Mouse (Mus musculus) urinary bladder, postnatal 4 days (tissue): ENCODE measurements around the gene 9030612E09Rik.

Experiments
- DNase-seq, 2 experiments: peaks; one replicate each; pipeline ENCODE4 v3.0.0; 2021 to 2022; ENCODE audit warnings: low spot score in 2 of 2

9030612E09Rik gene

GRCm38 (mm10) chr10:43174326-43175155 is at the start of gene 9030612E09Rik, which contains the start of gene Sobp:
Gene 9030612E09Rik, plus strand, starts transcription at chr10:43174704.
Gene Sobp, minus strand, starts transcription at chr10:43174530.
- DNase-seq = peak in 1 of 2 experiments; percentile 62

GRCm38 (mm10) chr10:43128750-43129149 is 45.8 kb upstream of the 9030612E09Rik start:
- no peak for DNase-seq

- DNase-seq = no peak
These were observed 40.5 kb upstream of the 9030612E09Rik start for GRCm38 (mm10) chr10:43134027-43134426.

- no peak for DNase-seq
These were observed 31.3 kb upstream of the 9030612E09Rik start for GRCm38 (mm10) chr10:43143173-43143572.

GRCm38 (mm10) chr10:43148456-43148855 is 26.0 kb upstream of the 9030612E09Rik start:
- no peak for DNase-seq

- no peak for DNase-seq
These were observed 21.9 kb upstream of the 9030612E09Rik start for GRCm38 (mm10) chr10:43152643-43153042.

- peak; percentile 68 to 71 for DNase-seq
These were observed 19.4 kb upstream of the 9030612E09Rik start for GRCm38 (mm10) chr10:43155046-43155560.

- no peak for DNase-seq
These were observed 15.6 kb upstream of the 9030612E09Rik start for GRCm38 (mm10) chr10:43158917-43159316.

GRCm38 (mm10) chr10:43159333-43159732 is 15.2 kb upstream of the 9030612E09Rik start:
- DNase-seq = no peak

GRCm38 (mm10) chr10:43162318-43162717 is 12.2 kb upstream of the 9030612E09Rik start:
- DNase-seq = no peak

GRCm38 (mm10) chr10:43164406-43164805 is 10.1 kb upstream of the 9030612E09Rik start:
- no peak for DNase-seq

- no peak for DNase-seq
These were observed 8.4 kb upstream of the 9030612E09Rik start for GRCm38 (mm10) chr10:43166146-43166545.

GRCm38 (mm10) chr10:43166817-43167216 is 7.7 kb upstream of the 9030612E09Rik start:
- DNase-seq = no peak

- DNase-seq = no peak
These were observed 5.7 kb upstream of the 9030612E09Rik start for GRCm38 (mm10) chr10:43168847-43169246.

GRCm38 (mm10) chr10:43171106-43171505 is 3.4 kb upstream of the 9030612E09Rik start:
- DNase-seq = no peak

- DNase-seq = no peak
These were observed 2.4 kb upstream of the 9030612E09Rik start for GRCm38 (mm10) chr10:43172066-43172465.

- no peak for DNase-seq
These were observed 1.9 kb upstream of the 9030612E09Rik start for GRCm38 (mm10) chr10:43172554-43172953.

GRCm38 (mm10) chr10:43173141-43173827 is 1.2 kb upstream of the 9030612E09Rik start:
- peak; percentile 62 to 73 for DNase-seq

- DNase-seq = no peak
These were observed 627 bp upstream of the 9030612E09Rik start for GRCm38 (mm10) chr10:43173828-43174325.

- DNase-seq = no peak
These were observed 675 bp downstream of the 9030612E09Rik start for GRCm38 (mm10) chr10:43175156-43175601.

- no peak for DNase-seq
These were observed 5.9 kb downstream of the 9030612E09Rik start for GRCm38 (mm10) chr10:43180313-43180912.

- DNase-seq = no peak
These were observed 25.7 kb downstream of the 9030612E09Rik start for GRCm38 (mm10) chr10:43200206-43200605.
